Mouse (Mus musculus) neural tube, embryonic 11.5 days (tissue): ENCODE data around the gene Cox11. TPM values are rescaled to one million over a fixed set of nuclear protein-coding genes. Genes with fewer than 3 reads are reported as not detected.

Source experiments
- ATAC-seq: fragments of 200-750 bp; cut with Nextera tagmentation; 2 replicates; pipeline ENCODE4 v1.8.0; 2017; ENCODE audit warnings: moderate number of reproducible peaks, mild to moderate bottlenecking, moderate TSS enrichment, moderate library complexity; ENCODE audit not compliant: insufficient read depth, low FRiP score, low TSS enrichment
- DNase-seq: peaks from one replicate; pipeline ENCODE4 v3.0.0-alpha.2; 2015; ENCODE audit warnings: low spot score
- H3K27ac ChIP-seq: fragments of 300-500 bp; sonication (generic); 2 replicates; pipeline ENCODE4 v1.5.1; 2014; ENCODE audit warnings: low read depth, mild to moderate bottlenecking, low read length
- H3K27me3 ChIP-seq: fragments of 300-500 bp; sonication (generic); 2 replicates; pipeline ENCODE4 v1.6.1; 2014; ENCODE audit warnings: mild to moderate bottlenecking, low read length, mixed read lengths; ENCODE audit not compliant: control insufficient read depth, insufficient read depth
- H3K36me3 ChIP-seq: fragments of 300-500 bp; sonication (generic); 2 replicates; pipeline ENCODE4 v1.6.1; 2014; ENCODE audit warnings: mild to moderate bottlenecking, low read length, moderate library complexity, mixed read lengths; ENCODE audit not compliant: control insufficient read depth, insufficient read depth
- H3K4me1 ChIP-seq: fragments of 300-500 bp; sonication (generic); 2 replicates; pipeline ENCODE4 v1.6.1; 2014; ENCODE audit warnings: low read length, mixed read lengths; ENCODE audit not compliant: control insufficient read depth, insufficient read depth
- H3K4me2 ChIP-seq: fragments of 300-500 bp; sonication (generic); 2 replicates; pipeline ENCODE4 v1.6.1; 2014; ENCODE audit warnings: low read depth, mild to moderate bottlenecking, moderate library complexity
- H3K4me3 ChIP-seq: fragments of 300-500 bp; sonication (generic); 2 replicates; pipeline ENCODE4 v1.5.1; 2014; ENCODE audit warnings: low read depth, low read length
- H3K9ac ChIP-seq: fragments of 300-500 bp; sonication (generic); 2 replicates; pipeline ENCODE4 v1.6.1; 2014; ENCODE audit warnings: mild to moderate bottlenecking, low read length
- H3K9me3 ChIP-seq: fragments of 300-500 bp; sonication (generic); 2 replicates; pipeline ENCODE4 v1.6.1; 2016; ENCODE audit warnings: low read length; ENCODE audit not compliant: control insufficient read depth
- WGBS: fragments of 180-500 bp; shearing (Covaris S2); extraction: QIAGEN DNeasy Blood & Tissue Kit; methylation state at CpG from one replicate; pipeline ENCODE4 v1.1.7; 2014; 5-methylcytosine and 5-hydroxymethylcytosine counted together
- polyA plus RNA-seq: library from polyadenylated mRNA; unstranded; fragments of >200 nt; fragmentation: Nextera tagmentation; extraction: Ambion mirVana; gene quantifications from 2 replicates; pipeline ENCODE4 v1.2.1, GENCODE M21; 2014

Gene Cox11
- 23.6 and 27.7 TPM in 2 replicates for polyA plus RNA-seq

DNA sequence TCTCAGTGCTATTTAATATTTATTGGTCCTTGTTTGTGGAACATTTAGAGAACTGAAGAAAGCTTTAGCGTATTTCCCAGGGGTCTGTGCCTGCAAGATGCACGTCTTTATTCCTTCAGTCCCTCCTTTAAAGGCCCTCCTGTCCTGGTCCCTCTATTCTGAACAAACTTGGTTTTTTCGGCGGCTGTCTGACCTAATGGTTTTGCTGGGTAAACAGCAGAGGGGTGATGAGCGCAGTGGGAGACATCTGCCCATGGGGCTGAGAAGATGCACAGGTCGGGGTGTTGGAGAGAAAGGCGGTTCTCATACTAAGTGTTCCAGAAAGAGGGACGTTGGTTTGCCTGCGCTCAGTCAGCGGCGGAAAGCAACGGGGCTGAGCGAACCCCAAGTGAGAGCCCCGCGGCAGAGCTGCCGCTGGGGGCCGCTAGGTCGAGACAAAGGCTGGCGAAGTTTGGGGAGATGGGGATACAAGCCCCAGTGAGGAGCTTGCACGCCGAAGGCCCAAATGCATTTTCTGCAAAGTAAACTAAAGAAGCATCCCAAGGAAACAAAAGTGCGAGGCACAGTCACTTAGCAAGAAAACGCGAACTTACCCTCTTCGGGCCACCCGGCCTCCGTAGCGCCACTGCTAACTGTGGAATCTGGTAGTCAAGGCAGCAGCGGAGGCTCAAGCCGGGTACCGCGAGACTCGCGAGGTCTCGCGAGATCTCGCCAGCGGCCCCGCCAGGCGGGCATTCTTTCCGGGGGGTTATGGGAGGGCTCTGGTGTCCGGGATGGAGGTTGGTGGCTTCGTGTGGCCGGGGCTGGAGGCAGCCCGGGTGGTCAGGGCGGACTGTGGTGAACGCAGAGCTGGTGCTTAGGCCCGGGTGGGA is at the start of gene Cox11, which contains the start of gene Stxbp4:
Gene Cox11 (plus strand): TSS at position 734 of the 872 bp plus-strand sequence.
Gene Stxbp4 (minus strand): TSS at position 645 of the 872 bp plus-strand sequence.
- no peaks in the 10 kb centered on the region for H3K27me3 ChIP-seq
- H3K4me3 ChIP-seq = peak within 1 kb of the TSS; percentile 94
- no peaks in the 10 kb centered on the region for H3K9me3 ChIP-seq
- H3K4me2 ChIP-seq = peak within 1 kb of the TSS; percentile 56
- peak within 1 kb of the TSS; percentile 98 for H3K9ac ChIP-seq
- 0 out of 2 replicates have a peak, but pooled peaks cover 3% of the 10 kb centered on the region for H3K4me1 ChIP-seq
- peak within 1 kb of the TSS; percentile 89 for H3K27ac ChIP-seq
- peak; percentile 97 for DNase-seq
- peak; percentile 94 for ATAC-seq
- WGBS = 0% methylated on average over 45 of the region's 48 CpGs
- H3K36me3 ChIP-seq = no peaks in the 10 kb centered on the region; the same call in 1 of the 2 replicates

DNA sequence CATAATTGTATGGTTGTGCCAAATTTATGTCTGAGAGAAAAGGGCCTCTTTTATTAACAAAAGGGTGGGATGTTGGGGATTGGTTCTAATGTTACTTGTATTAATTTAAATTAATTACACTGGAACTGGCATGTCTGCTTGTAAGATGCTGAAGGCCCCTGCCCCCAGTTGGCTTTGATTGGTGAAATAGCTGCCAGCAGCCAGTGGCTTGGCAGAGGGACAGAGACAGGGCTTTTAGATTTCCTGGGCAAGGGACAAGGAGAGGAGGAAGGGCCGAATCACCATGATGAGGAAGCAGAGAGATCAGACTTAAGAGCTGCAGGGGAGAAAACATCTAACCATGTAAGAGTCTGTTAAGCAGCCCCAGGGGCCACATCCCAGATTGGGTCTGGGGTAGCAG is 47.0 kb upstream of the Cox11 start:
- H3K9ac ChIP-seq = no peak overlapping the region
- no peaks in the 10 kb centered on the region for H3K9me3 ChIP-seq
- H3K4me2 ChIP-seq = no peak overlapping the region
- ATAC-seq (no peak), DNase-seq (no peak)
- no peak overlapping the region for H3K4me3 ChIP-seq
- no peak overlapping the region for H3K27ac ChIP-seq
- WGBS = 92% methylated on average over 1 of the region's 1 CpGs
- peaks cover 6% of the 10 kb centered on the region for H3K36me3 ChIP-seq
- H3K27me3 ChIP-seq = no peaks in the 10 kb centered on the region
- H3K4me1 ChIP-seq = no peaks in the 10 kb centered on the region

DNA sequence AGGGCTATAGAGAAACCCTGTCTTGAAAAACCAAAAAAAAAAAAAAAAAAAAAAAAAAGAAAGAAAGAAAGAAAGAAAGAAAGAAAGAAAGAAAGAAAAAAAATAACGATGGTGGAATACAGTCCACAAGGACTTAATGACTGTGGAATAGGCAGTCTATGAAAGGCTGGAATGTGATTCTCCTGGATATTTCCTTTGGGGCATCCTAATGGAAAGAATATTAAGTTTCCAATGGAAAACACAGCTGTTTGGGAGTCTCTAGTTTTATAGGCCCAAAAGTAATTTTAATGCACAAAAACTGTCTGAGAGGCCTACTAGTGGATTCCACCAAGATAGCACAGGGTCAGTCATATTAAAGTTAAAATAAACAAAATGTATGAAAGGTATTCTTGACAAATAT is 42.1 kb upstream of the Cox11 start:
- DNase-seq (no peak), ATAC-seq (no peak)
- H3K36me3 ChIP-seq = peaks cover 8% of the 10 kb centered on the region
- no peak overlapping the region for H3K9ac ChIP-seq
- 96% methylated on average over 1 of the region's 1 CpGs for WGBS
- H3K4me1 ChIP-seq = no peaks in the 10 kb centered on the region
- no peak overlapping the region for H3K27ac ChIP-seq
- no peaks in the 10 kb centered on the region for H3K27me3 ChIP-seq
- no peak overlapping the region for H3K4me2 ChIP-seq
- no peak overlapping the region for H3K4me3 ChIP-seq
- H3K9me3 ChIP-seq = no peaks in the 10 kb centered on the region

DNA sequence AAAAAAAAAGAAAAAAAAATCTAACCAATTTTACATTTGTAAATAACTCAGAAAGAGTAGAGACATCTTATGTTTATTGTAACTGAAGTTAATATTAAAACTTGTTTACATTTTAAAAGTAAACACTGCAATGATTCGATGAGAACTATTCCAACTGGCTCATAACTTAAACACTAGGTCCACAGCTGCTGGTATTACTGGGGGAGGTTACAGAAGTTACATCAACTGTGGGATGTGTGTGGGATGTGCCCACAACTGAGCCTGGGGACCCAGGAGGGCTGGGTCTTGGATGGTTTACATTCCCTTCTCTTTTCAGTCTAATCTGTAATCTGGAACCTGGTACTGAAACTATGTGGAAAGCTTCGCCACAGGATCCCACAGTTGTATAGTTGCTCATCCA is 34.9 kb upstream of the Cox11 start:
- Histone ChIP-seq H3K36me3 (peaks cover 2% of the 10 kb centered on the region; the same call in 1 of the 2 replicates), H3K27me3 (no peaks in the 10 kb centered on the region), H3K4me3 (no peak overlapping the region), H3K9me3 (no peaks in the 10 kb centered on the region), H3K4me2 (no peak overlapping the region), H3K27ac (no peak overlapping the region), H3K9ac (no peak overlapping the region), H3K4me1 (no peaks in the 10 kb centered on the region)
- 96% methylated on average over 2 of the region's 2 CpGs for WGBS
- ATAC-seq = no peak
- DNase-seq = no peak

DNA sequence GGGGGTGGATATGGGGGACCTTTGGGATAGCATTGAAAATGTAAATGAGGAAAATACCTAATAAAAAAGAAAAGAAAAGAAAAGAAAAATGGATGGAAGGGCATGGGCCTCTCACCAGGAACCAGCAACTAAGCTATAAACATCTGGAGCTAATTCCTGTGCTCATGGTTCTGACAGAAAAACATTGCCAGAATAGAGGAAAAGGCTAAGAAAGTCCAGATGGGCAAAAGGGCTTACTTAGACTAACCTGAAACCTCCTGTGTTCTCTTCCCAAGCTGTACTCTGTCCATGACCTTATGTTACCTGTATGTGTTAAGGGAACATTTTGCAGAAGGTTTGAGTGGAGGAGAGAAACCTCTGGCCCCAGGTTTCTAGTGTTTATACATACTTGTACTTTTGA is 25.9 kb upstream of the Cox11 start:
- Histone ChIP-seq H3K9ac (no peak overlapping the region), H3K4me1 (no peaks in the 10 kb centered on the region), H3K4me2 (no peak overlapping the region), H3K27ac (no peak overlapping the region), H3K4me3 (no peak overlapping the region), H3K36me3 (no peaks in the 10 kb centered on the region; the same call in 1 of the 2 replicates), H3K27me3 (no peaks in the 10 kb centered on the region), H3K9me3 (no peaks in the 10 kb centered on the region)
- no peak for ATAC-seq
- no peak for DNase-seq

DNA sequence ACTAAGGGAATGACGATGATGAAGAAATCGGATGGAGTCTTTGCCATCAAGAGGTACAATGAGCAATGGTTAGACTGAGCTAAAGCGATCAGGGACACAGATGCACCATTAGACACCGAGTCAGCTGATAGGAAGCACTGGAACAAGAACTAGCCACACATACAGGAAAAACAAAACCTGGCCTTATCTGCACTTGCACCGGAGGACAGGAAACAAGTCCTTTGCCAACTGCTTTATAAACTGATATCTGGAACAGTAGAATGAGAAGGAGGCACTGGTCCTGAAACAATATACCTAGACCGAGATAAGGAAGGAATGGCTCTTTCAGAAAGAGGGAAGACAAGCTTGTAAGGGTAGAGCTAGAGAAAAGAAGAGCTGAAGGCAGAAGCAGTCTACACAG is 23.2 kb upstream of the Cox11 start:
- H3K4me3 ChIP-seq = no peak overlapping the region
- ATAC-seq (no peak), DNase-seq (no peak)
- H3K9me3 ChIP-seq = no peaks in the 10 kb centered on the region
- H3K4me2 ChIP-seq = no peak overlapping the region
- no peak overlapping the region for H3K27ac ChIP-seq
- no peak overlapping the region for H3K9ac ChIP-seq
- H3K27me3 ChIP-seq = no peaks in the 10 kb centered on the region
- WGBS = 92% methylated on average over 6 of the region's 6 CpGs
- no peaks in the 10 kb centered on the region for H3K4me1 ChIP-seq
- H3K36me3 ChIP-seq = no peaks in the 10 kb centered on the region

DNA sequence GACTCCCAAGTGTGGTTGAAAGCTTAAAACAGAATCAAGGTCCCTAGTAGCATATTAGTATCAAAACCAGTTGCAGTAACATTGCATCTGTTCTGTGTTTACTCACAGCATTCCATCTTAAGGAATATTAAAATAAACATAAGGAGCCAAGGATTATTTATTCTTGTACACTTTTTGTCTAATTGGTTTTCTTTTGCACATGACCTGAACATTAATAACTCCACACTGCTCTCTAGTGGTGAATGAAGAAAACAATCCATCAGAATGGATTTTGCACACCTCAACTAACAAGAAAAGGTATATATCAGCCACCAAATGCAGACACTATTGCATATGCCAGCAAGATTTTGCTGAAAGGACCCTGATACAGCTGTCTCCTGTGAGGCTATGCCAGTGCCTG is 21.5 kb upstream of the Cox11 start:
- H3K36me3 ChIP-seq = no peaks in the 10 kb centered on the region
- no peaks in the 10 kb centered on the region for H3K9me3 ChIP-seq
- no peak overlapping the region for H3K4me2 ChIP-seq
- DNase-seq (no peak), ATAC-seq (no peak)
- H3K4me3 ChIP-seq = no peak overlapping the region
- no peak overlapping the region for H3K27ac ChIP-seq
- H3K9ac ChIP-seq = no peak overlapping the region
- H3K4me1 ChIP-seq = no peaks in the 10 kb centered on the region
- no peaks in the 10 kb centered on the region for H3K27me3 ChIP-seq

DNA sequence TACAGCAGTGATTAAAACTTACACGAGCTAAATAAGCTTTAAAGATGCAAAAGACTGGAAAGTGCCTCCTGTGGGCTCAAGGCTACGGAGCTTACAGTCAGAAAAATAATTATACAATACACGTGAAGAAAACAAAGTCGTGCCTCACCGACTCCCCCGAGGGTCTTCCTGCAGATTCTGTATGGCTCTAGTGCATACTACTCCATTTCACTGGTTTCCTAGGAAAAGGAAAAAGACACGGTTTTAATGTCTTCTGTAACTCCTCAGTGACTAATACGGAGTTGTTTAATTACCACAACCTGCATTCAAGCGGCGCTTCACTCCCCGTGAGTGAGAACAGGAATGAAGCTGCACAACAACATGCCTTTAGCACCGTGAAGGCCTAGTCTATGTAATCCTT is 15.9 kb upstream of the Cox11 start:
- H3K4me3 ChIP-seq = no peak overlapping the region
- H3K36me3 ChIP-seq = no peaks in the 10 kb centered on the region
- no peak overlapping the region for H3K9ac ChIP-seq
- no peaks in the 10 kb centered on the region for H3K9me3 ChIP-seq
- H3K27me3 ChIP-seq = no peaks in the 10 kb centered on the region
- H3K4me2 ChIP-seq = no peak overlapping the region
- ATAC-seq = no peak
- H3K4me1 ChIP-seq = no peaks in the 10 kb centered on the region
- WGBS = 91% methylated on average over 12 of the region's 12 CpGs
- DNase-seq = no peak
- H3K27ac ChIP-seq = no peak overlapping the region

DNA sequence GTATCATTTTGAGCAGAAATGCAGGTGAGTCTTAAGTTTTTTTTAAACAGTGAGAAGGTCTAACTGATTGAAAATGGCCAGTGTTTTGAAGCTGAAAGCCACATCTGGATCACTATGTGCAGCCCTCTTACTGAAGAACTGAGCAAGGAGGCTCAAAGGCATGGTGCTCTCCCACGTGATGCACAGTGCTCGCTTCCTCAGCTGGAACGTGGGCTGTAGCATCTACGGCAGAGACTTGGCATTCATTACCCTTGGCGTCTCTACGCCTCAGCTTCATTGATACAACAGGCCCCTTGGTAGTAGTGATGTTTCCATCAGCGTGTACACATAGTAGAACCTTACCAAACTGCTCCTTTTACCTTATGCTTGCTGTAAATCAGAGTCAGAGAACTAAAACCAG is 15.5 kb upstream of the Cox11 start:
- Histone ChIP-seq H3K4me2 (no peak overlapping the region), H3K36me3 (no peaks in the 10 kb centered on the region), H3K4me3 (no peak overlapping the region), H3K4me1 (no peaks in the 10 kb centered on the region), H3K9ac (no peak overlapping the region), H3K9me3 (no peaks in the 10 kb centered on the region), H3K27ac (no peak overlapping the region), H3K27me3 (no peaks in the 10 kb centered on the region)
- ATAC-seq (no peak), DNase-seq (no peak)
- 96% methylated on average over 7 of the region's 7 CpGs for WGBS
